Mouse (Mus musculus): ENCODE results near the gene Nppb.

The Nppb gene

DNA sequence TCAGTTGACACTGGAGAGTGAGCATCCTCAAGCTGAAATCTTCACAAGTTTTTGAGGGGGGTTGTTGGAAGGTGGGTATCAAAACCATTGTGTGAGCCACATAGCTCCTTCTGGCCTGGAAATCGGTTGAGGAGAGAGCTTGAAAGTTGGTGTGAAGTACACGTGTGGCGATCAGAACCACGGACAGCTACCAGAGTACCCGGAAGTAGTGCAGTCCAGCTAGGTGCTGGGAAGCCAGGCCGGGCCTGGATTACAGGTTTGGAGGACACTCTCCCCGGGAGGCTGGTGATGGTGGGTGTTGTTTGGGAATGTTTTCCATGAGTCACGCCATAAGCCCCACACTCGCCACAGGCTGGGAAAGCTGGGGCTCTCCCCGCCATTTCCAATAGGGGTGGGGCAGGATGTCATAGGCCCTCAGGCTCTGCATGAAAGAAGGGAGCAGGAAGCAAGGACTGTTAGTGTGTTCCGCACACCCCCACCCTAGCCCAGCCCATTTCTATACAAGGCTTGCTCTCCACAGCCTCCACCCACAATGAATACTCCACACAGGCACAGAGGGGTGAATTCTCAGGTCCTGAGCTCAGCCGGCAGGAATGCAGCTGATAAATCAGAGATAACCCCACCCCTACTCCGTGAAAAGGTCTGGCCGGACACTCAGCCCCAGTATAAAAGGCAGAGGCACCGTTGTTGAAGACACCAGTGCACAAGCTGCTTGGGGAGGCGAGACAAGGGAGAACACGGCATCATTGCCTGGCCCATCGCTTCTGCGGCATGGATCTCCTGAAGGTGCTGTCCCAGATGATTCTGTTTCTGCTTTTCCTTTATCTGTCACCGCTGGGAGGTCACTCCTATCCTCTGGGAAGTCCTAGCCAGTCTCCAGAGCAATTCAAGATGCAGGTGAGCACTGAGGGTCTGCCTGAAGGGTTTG lies at the start of gene Nppb:
Nppb (plus strand) TSS at position 584 of the 928 bp plus-strand sequence.
- DNase-seq (ENCODE audit: extremely low spot score, low spot score) = peak; percentile 40

DNA sequence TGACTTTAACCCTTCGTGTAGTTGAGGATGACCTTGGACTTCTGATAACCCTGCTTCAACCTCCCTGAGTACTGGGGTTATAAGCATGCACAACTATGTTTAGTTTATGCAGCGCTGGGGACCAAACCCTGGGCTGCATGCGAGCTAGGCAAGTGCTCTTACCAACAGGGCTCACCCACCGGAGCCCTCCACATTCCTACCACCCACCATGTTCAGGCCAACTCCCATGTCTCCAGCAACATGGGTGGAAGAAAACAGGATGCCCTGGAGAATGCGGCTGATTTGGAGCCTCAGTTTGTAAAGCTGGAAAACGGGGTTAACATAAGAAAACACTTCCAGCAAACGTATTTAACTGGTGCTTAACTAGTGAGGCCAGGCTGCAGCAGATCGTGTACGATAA lies 49.7 kb upstream of the Nppb start:
- DNase-seq (ENCODE audit: extremely low spot score, low spot score) = no peak

DNA sequence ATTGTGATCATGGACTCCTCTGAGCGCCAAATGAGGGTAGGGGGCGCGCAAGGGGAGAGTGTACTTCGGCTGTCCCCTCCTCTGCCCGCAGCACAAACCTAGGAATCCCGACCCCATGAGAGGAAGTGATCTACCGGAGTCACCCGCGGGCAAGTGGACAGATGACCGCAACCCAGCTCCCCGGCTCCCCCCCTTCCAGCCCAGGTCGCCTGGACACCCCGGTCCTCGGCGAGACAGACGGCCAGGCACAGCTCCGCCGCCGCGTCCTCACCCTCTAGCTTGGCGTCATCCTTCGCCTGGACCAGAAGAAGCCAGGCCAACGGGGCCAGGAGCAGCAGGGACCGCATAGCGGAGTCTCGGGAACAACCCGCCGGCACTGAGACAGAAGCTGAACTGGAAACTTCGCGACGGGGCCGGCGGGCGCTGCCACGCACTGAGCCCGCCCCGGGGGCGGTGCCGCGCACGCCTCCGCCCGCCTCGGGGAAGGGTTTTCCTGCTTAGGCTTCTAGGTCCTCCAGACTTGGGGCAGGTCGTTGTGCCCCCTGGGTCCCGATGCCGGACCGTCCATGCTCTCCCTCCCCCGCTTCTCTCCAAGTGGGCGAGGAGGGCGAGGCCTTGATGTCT lies 49.1 kb upstream of the Nppb start, which contains the start of gene Plod1:
Plod1 (minus strand) TSS at position 437 of the 624 bp plus-strand sequence.
- peak; percentile 79 for DNase-seq (ENCODE audit: extremely low spot score, low spot score)

DNA sequence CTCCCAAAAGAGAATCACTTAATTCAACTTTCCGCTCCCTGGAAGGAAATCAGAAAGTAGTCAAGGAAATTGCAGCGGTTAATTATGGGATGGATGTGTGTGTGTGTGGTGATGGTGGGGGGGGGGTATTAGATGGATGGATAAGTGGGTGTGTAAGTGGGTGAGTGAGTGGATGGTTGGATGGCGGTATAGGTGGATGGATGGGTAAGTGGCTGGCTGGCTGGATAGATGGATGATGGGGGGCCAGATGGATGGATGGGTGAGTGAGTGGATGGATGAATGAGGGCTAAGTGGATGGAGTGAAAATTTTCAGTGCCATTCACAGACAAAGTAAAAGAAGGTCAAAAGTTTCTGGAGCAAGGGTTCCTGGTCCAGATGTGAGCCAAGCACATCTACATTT lies 48.6 kb upstream of the Nppb start:
- no peak for DNase-seq (ENCODE audit: extremely low spot score, low spot score)

DNA sequence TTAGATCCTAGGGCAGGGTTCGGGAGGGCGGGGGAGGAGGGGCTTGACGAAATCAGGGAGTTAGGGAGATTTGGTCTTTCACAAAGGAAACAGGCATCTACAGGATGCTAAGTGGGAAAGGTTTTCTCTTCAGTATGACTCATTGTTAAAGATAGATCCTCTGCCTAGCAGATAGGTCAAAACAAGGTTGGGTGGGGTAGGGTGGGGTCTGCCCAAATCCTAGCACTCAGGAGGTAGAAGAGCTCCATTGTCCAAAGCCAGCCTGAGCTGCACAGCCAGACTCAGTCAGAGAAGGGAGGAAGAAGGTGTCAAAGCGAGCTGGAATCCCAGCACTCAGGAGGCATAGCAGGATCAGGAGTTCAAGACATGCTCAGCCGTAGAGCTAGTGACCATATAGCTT lies 48.1 kb upstream of the Nppb start:
- DNase-seq (ENCODE audit: extremely low spot score, low spot score) = no peak

DNA sequence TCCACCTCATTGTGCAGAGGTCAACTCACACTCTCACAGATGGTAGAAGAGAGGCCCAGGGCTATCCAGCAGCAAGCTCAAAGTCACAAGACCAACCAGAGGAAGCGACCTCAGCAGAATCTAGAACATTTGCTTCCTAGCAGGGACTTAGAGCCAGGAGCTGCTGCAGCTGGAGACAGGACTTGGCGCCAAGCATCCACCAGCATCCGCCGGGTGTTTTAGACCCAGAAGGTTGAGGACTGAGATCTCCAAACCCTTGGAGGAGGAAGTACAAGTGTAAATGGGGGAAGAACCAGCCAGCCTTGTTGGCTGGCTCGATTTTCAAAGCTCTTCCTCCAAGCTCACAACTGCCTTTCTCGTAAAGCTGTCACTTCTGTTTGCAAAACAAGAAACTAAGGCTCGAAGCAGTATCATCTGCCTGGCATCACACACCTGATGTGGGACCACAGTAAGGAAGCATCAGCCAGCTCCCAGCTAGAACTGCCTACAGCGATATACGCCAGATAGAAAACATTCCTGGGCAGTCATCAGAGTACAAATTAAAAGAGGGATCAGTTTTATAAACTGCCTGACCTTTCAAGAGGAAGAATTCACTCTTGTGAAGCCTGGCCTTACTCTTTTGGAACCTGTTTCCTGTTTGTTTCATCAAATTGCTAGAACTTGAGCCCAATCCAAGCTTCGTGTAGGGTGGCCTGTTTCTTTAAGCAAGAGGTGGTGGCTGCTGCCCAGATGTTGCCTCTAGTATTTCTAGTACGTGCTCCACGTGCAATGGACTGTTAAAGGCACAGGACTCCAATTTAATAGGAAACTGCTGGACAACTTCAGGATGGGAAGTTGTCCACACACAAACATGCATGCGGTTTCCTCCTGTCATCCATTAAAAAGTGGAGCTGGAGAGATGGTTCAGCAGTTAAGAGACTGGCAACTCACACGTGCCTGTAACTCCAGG lies 47.2 kb upstream of the Nppb start:
- no peak for DNase-seq (ENCODE audit: extremely low spot score, low spot score)

DNA sequence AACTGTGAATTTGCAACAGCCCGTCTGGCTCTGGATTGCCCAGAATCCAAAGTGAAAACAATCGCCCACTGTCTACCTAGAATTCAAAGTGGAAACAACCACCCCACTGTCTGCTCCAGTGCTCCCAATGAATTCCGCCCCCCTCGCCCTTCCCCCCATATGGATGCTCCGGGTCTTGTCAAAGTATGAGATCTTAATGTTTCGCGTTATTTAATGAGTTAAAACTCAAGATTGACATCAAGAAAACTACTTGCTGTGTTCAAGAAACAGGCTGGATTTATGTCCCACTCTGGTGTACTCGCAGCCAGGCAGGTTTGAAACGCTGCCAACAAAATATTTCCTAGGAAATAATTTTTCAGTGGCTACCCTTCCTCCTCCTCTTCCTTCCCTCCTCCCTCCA lies 45.5 kb upstream of the Nppb start:
- no peak for DNase-seq (ENCODE audit: extremely low spot score, low spot score)

DNA sequence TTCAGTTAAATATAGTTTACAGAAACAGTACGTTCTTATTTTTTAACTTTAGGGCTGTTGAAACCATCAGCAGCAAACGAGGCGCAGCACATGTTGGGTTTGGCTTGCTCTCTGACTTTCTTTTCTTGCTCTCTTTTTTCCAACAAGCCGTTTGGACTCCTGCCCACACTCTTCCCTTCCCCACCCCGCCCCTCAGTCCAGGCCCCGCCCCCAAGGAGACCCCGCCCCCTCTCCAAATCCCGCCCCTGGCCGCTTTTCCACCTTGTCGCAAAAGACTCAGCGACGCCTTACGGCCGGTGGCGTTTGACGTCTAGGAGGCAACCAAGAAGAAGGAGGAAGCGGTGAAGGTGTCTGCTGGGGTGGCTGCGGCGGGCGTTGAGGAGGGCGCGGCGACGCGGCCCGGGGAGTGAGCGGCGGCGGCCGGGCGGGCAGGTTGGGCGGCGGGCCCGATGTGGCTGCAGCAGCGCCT lies 45.0 kb upstream of the Nppb start, which contains the start of gene 2510039O18Rik:
2510039O18Rik (plus strand) TSS at position 320 of the 469 bp plus-strand sequence.
- peak; percentile 92 for DNase-seq (ENCODE audit: extremely low spot score, low spot score)

DNA sequence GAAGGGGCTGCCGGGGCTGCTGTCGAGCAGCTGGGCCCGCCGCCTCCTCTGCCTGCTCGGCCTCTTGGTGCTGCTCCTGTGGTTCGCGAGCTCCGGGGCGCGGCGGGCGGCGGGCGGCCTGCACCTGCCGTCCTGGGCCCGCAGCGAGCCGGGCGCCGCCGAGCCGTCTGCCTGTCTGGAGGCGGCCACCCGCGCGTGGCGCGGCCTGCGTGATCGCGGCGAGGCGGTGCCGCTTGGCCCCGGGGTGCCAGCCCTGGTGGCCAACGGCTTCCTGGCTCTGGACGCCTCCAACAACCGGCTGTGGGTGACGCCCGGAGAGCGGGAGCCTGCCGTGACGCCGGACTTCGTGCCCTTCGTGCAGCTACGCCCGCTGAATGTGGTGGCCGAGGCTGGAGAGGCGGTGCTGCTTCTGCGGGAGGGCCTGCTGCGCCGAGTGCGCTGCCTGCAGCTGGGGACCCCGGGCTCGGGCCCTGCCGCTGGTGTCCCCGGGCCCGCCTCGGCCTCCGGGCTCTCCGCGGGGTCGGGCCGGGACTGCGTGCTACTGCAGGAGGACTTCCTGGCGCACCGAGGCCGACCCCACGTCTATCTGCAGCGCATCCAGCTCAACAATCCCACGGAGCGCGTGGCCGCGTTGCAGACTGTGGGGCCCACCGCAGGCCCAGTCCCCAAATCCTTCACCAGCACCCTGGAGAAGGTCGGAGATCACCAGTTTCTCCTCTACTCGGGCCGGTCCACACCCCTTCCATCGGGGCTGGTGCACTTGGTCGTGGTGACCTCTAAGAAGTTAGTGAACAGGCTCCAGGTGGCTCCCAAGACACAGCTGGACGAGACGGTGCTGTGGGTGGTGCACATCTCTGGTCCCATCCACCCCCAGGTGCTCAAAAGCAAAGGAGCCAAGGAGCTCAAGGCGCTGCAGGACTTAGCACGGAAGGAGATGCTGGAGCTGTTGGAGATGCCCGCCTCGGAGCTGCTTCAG lies 44.3 kb upstream of the Nppb start:
- DNase-seq (ENCODE audit: extremely low spot score, low spot score) = peak; percentile 47

DNA sequence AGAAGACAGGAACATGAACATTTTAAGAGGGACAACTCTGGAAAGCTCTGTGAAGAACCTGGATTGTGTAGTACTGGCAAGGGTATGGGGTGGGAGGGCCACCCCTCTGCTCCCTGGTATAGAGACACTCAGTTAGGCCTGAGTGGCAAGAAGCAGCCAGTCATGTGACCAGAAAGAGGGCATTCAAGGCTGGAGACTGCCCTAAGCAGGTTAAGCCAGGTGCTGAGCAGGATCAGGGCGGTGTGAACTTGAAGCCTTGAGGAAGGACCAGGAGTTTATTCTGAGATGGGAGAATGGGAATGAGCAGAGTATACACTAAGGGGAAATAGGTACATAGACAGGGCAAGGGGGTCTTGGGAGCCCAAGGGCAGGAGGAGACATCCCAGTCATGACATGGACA lies 42.6 kb upstream of the Nppb start:
- no peak for DNase-seq (ENCODE audit: extremely low spot score, low spot score)

DNA sequence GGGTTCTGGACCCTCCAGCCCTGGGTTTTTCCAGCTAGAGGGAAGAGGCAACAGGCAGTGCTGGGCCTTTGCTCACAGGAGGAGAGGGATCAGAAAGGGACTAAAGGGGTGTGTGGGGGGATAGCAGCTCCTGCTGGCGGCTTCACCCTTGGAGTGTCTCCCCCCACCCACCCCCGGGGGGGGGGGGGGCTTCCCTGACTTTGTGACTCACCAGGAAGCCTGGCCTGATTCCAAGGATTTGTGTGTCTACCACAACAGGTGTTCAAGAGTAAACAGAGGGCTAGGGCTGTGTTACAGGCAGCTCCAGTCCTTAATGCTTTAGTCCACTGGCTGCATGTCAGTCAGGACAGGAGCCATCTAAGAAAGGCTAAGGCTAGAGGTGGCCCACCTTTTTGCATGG lies 38.1 kb upstream of the Nppb start:
- DNase-seq (ENCODE audit: extremely low spot score, low spot score) = no peak

DNA sequence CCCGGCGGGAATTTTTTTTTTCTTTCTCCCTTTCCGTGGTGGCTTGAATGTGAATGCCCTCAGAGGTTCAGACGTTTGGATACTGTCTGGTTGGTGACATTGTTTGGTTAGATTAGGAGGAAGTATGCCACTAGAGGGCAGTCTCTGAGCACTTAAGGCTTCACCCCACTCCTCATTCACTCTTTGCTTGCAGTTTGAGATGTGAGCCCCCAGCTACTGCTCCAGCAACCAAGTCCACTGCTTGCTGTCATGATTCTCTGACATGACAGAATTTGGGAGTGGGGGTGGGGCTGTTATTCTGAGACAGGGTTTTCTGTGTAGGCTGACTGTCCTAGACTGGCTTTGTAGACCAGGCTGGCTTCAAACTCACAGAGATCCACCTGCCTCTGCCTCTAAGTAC lies 32.0 kb upstream of the Nppb start:
- DNase-seq (ENCODE audit: extremely low spot score, low spot score) = no peak

DNA sequence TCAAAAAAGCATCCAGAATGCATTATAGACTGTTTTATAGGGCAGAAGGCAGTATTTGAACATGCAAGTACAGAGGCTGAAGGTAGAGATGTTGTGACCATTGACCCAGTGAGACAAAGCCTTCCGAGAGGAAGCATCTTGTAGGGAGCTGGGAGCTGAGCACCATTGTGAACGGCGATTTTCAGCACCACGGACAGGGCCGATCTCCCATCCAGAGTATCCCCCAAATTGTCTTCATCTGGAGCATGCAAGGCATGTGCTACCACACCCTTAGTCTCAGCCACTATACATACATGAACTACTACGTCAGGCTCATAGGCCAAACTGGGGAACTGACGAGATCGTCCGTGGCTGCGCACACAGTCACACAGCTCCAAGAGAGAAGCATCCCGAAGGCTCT lies 28.4 kb upstream of the Nppb start:
- no peak for DNase-seq (ENCODE audit: extremely low spot score, low spot score)

DNA sequence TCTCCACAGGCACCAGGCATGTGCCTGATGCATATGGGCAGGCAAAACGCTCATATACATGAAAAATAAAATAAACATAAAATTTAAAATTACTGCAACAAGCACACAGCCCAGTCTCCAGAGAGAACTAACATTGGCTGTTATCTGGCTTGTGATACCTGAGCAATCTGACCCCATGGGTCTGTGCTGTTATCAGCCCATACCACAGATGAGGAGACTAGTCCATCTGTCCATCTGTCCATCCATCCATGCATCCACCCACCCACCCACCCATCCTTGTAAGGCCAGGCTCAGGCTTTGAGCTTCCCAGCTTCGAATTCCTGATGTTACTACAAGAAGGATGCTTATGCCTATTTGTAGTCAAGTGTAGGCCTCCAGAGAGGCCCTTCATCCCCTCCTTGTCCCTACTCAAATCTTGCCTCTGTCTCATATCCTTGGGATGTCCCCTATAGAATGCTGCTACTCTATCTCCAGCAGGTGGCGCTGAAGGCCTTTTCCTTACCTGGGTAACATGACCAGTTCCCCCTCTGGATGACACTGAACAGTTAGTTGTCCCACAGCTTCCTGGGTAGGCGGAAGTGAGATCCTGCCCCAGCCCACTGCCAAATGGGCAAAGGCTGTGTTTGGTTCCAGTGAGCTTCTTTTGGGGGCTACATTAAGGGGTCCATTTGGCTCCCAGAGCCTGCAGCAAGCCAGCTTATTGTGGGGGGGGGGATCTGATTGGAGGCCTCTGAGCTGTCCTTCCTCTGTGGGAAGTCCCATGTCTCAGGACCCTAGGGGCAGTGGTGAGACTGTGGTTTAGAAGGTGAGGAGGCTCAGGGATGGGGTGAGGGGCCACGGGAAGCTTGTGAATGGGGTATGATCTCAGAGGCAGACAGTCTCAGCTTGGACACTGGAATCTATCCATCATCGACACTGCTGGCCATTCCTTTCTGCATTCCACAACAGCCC lies 25.4 kb upstream of the Nppb start:
- DNase-seq (ENCODE audit: extremely low spot score, low spot score) = peak; percentile 67

DNA sequence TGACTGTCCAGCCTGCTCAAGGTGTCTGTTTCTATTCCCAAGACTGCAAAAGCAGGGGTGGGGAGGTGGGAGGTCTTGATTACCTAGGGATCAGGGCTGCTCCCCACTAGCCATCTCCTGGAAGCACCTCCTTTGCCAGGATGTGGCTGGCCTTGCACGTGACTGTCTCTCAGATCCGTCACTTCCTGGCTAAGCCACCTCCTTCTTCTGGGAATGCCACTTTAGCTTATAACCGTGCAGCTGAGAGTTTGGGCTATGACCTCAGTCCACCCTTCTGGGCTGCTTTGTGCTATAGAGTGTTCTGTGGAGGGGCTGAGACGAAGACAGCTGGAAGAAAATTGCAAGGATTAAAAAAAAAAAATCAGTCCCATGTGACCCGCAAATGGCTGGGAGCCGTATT lies 22.8 kb upstream of the Nppb start:
- no peak for DNase-seq (ENCODE audit: extremely low spot score, low spot score)

DNA sequence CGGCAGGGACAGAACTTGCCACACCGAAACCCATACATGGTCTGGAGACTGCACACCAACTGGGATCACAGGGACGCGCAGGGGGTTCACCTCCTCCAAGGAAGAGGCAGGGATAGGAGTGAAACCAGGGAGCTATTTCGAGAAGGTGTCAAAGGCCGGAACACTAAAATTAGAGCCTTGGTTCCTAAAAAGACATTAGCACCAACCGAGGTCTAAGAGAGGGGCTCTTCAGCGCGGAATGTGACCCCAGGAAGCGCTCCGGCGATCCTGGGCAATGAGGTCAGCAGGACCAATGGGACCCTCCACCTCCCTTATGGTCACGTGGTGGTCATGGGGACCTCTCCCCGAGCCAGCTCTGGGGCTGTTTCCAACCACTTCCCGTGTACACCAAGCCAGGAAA lies 22.0 kb upstream of the Nppb start:
- no peak for DNase-seq (ENCODE audit: extremely low spot score, low spot score)

DNA sequence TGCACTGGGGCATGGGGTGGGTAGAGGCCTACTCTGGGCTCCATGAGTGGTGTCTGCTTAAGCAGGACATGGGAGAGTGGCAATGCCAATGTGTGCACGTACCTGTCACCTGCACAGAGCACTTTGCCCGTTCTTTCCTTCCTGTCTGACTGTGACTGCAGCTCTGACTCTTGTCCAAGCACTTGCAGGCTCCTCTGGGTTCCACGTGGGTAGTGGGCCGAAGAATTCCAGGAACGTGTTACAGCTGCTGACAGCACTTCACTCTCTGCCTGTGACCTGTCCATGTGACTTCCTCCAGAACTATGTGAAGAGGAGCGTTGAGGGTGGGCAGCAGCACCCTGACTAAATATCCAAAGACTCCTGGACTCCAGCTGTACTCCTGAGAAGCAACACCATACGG lies 19.9 kb upstream of the Nppb start:
- no peak for DNase-seq (ENCODE audit: extremely low spot score, low spot score)

DNA sequence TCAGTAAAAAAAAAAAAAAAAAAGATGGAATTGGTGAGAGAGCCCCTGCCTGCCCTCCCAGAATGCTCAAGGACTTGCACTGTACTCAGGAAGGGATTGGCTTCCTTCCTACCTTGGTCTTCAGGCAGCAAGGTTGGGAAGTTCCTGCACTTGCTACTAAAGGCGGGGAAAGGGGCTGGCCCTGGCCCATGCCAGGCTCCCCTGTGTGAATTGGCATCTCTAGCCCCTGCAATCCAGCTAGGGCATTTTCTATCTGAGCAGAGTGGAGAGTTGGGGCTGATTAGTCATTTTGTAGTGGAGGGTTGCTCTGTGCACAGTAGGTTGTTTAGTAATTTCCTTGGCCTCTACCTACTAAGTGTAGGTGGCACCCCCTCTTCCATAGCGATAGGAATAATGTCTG lies 16.8 kb upstream of the Nppb start:
- no peak for DNase-seq (ENCODE audit: extremely low spot score, low spot score)

DNA sequence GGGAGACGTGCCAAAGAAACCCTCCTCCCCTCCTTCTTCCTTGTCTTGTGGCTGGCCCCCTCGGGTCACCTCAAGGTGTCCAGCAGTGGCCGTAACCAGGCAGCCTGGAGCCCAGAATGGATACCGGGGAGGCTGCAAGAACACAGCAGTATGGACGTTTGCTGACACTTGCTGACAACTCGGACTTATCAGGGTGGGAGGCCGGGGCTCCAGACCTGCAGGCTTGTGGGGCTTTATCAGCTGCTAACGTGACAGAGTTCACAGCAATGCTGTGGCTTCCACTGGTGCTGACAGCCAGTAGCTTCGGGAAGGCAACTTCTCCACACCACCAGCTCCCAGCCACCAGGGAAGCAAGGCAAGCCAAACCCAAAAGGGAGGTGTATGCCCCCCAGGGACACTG lies 16.3 kb upstream of the Nppb start:
- DNase-seq (ENCODE audit: extremely low spot score, low spot score) = no peak
